Mouse (Mus musculus) CH12.LX (cell line): ENCODE results near the gene Ank2. TPM values are rescaled to one million over a fixed set of nuclear protein-coding genes. Genes with fewer than 3 reads are reported as not detected.

Experiments
- DNase-seq: peaks from one replicate; pipeline ENCODE4 v3.0.0-alpha.2; 2013; ENCODE audit errors: extremely low read depth
- H3K27ac ChIP-seq: 2 replicates; pipeline ENCODE4 v1.5.1; 2012; ENCODE audit warnings: low read depth, mild to moderate bottlenecking, control low read depth, moderate library complexity; ENCODE audit not compliant: insufficient read depth
- H3K27me3 ChIP-seq: replicated peaks from 2 replicates; pipeline ENCODE3; 2012; ENCODE audit warnings: inconsistent platforms
- H3K36me3 ChIP-seq, 2 experiments: replicated peaks in 1 of 2; 2 replicates each; pipeline versions ENCODE3 to v1.6.1; 2012; ENCODE audit warnings: inconsistent platforms in 1 of 2, low read length in 1 of 2, mild to moderate bottlenecking in 1 of 2, mixed read lengths in 1 of 2, moderate library complexity in 1 of 2; ENCODE audit not compliant: control insufficient read depth in 1 of 2, insufficient read depth in 1 of 2
- H3K4me1 ChIP-seq, 2 experiments: 2 replicates each; pipeline ENCODE4 v1.6.1; 2012; ENCODE audit warnings: inconsistent platforms in 1 of 2, moderate library complexity in 1 of 2; ENCODE audit not compliant: insufficient read depth in 2 of 2, control insufficient read depth in 1 of 2
- H3K4me2 ChIP-seq: 2 replicates; pipeline ENCODE4 v1.6.1; 2012; ENCODE audit warnings: low read depth, mild to moderate bottlenecking, control low read depth; ENCODE audit not compliant: poor library complexity, insufficient read depth, severe bottlenecking
- H3K4me3 ChIP-seq, 3 experiments: fragments of 150-350 bp in 1 of 3; sonication (generic) in 1 of 3; replicated peaks in 1 of 3; 2 replicates each; pipeline versions ENCODE3 to v1.5.1; 2011 to 2012; ENCODE audit warnings: low read depth in 2 of 3, low read length in 2 of 3, mild to moderate bottlenecking in 2 of 3, moderate library complexity in 2 of 3, control low read depth in 1 of 3, improper control_type of control experiment in 1 of 3, inconsistent platforms in 1 of 3, mixed read lengths in 1 of 3; ENCODE audit not compliant: poor library complexity in 1 of 3
- H3K79me2 ChIP-seq: replicated peaks from 2 replicates; pipeline ENCODE4 v1.6.1; 2012; ENCODE audit warnings: mild to moderate bottlenecking, moderate library complexity; ENCODE audit not compliant: control insufficient read depth, poor library complexity, insufficient read depth, severe bottlenecking; ENCODE audit errors: extremely low read depth
- H3K9ac ChIP-seq: 2 replicates; pipeline ENCODE4 v1.6.1; 2012; ENCODE audit warnings: low read depth, mild to moderate bottlenecking, control low read depth, moderate library complexity; ENCODE audit not compliant: insufficient read depth
- H3K9me3 ChIP-seq: replicated peaks from 2 replicates; pipeline ENCODE3; 2012; ENCODE audit warnings: low read length, inconsistent platforms, mixed read lengths
- BHLHE40 ChIP-seq: IDR thresholded peaks from 2 replicates; pipeline ENCODE4 v1.6.1; 2011; ENCODE audit warnings: mild to moderate bottlenecking, low read depth, low read length, improper control_type of control experiment
- CHD1 ChIP-seq: IDR thresholded peaks from 2 replicates; pipeline ENCODE4 v1.6.1; 2012; ENCODE audit warnings: low read depth, low read length, improper control_type of control experiment, inconsistent platforms
- CHD2 ChIP-seq: IDR thresholded peaks from 2 replicates; pipeline ENCODE4 v1.6.1; 2011; ENCODE audit warnings: low read length, improper control_type of control experiment
- CTCF ChIP-seq, 2 experiments: IDR thresholded peaks in 1 of 2; conservative IDR thresholded peaks in 1 of 2; 2 replicates each; pipeline ENCODE4 v1.5.1; 2011 to 2012; ENCODE audit warnings: low read depth in 2 of 2, low read length in 2 of 2, improper control_type of control experiment in 1 of 2, inconsistent platforms in 1 of 2, mild to moderate bottlenecking in 1 of 2, moderate library complexity in 1 of 2
- E2F4 ChIP-seq: IDR thresholded peaks from 2 replicates; pipeline ENCODE4 v1.6.1; 2011; ENCODE audit warnings: low read depth, low read length, improper control_type of control experiment; ENCODE audit not compliant: insufficient replicate concordance
- ELF1 ChIP-seq: IDR thresholded peaks from 2 replicates; pipeline ENCODE4 v1.6.1; 2014; ENCODE audit warnings: low read depth, mild to moderate bottlenecking, inconsistent platforms, low read length, improper control_type of control experiment
- EP300 ChIP-seq: IDR thresholded peaks from 2 replicates; pipeline ENCODE4 v1.6.1; 2011; ENCODE audit warnings: low read length, improper control_type of control experiment
- ETS1 ChIP-seq: conservative IDR thresholded peaks from 2 replicates; pipeline ENCODE4 v1.6.1; 2012; ENCODE audit warnings: low read depth, mild to moderate bottlenecking, inconsistent platforms, low read length, improper control_type of control experiment, moderate library complexity
- GABPA ChIP-seq: IDR thresholded peaks from 2 replicates; pipeline ENCODE4 v1.6.1; 2012; ENCODE audit warnings: low read depth, low read length, improper control_type of control experiment, inconsistent platforms; ENCODE audit not compliant: insufficient replicate concordance
- HCFC1 ChIP-seq: IDR thresholded peaks from 2 replicates; pipeline ENCODE4 v1.6.1; 2012; ENCODE audit warnings: low read depth, mild to moderate bottlenecking, inconsistent platforms, low read length, improper control_type of control experiment
- IRF4 ChIP-seq: IDR thresholded peaks from 2 replicates; pipeline ENCODE4 v1.6.1; 2014; ENCODE audit warnings: low read depth, mild to moderate bottlenecking, inconsistent platforms, low read length, improper control_type of control experiment
- JUN ChIP-seq: IDR thresholded peaks from 2 replicates; pipeline ENCODE4 v1.6.1; 2011; ENCODE audit warnings: low read depth, mild to moderate bottlenecking, low read length, improper control_type of control experiment, moderate library complexity; ENCODE audit not compliant: insufficient read depth
- JUND ChIP-seq: conservative IDR thresholded peaks from 2 replicates; pipeline ENCODE4 v1.6.1; 2011; ENCODE audit warnings: low read depth, low read length, improper control_type of control experiment
- KAT2A ChIP-seq: IDR thresholded peaks from 2 replicates; pipeline ENCODE4 v1.6.1; 2012; ENCODE audit warnings: low read length, improper control_type of control experiment, inconsistent platforms; ENCODE audit not compliant: insufficient replicate concordance
- MAFK ChIP-seq: IDR thresholded peaks from 2 replicates; pipeline ENCODE4 v1.6.1; 2011; ENCODE audit warnings: low read length, improper control_type of control experiment; ENCODE audit not compliant: insufficient replicate concordance
- MAX ChIP-seq: IDR thresholded peaks from 2 replicates; pipeline ENCODE4 v1.6.1; 2011; ENCODE audit warnings: low read length, improper control_type of control experiment
- MAZ ChIP-seq: IDR thresholded peaks from 2 replicates; pipeline ENCODE4 v1.6.1; 2012; ENCODE audit warnings: low read depth, mild to moderate bottlenecking, inconsistent platforms, low read length, improper control_type of control experiment, moderate library complexity
- MEF2A ChIP-seq: IDR thresholded peaks from 2 replicates; pipeline ENCODE4 v1.6.1; 2014; ENCODE audit warnings: low read depth, mild to moderate bottlenecking, inconsistent platforms, low read length, improper control_type of control experiment, borderline replicate concordance
- MXI1 ChIP-seq: IDR thresholded peaks from 2 replicates; pipeline ENCODE4 v1.6.1; 2011; ENCODE audit warnings: mild to moderate bottlenecking, low read depth, low read length, improper control_type of control experiment
- MYC ChIP-seq: IDR thresholded peaks from 2 replicates; pipeline ENCODE4 v1.6.1; 2011; ENCODE audit warnings: low read depth, mild to moderate bottlenecking, improper control_type of control experiment, low read length
- NELFE ChIP-seq: IDR thresholded peaks from 2 replicates; pipeline ENCODE4 v1.6.1; 2011; ENCODE audit warnings: low read depth, low read length, improper control_type of control experiment
- NRF1 ChIP-seq: IDR thresholded peaks from 2 replicates; pipeline ENCODE4 v1.6.1; 2014; ENCODE audit warnings: low read depth, mild to moderate bottlenecking, inconsistent platforms, low read length, improper control_type of control experiment, moderate library complexity
- PAX5 ChIP-seq: IDR thresholded peaks from 2 replicates; pipeline ENCODE4 v1.6.1; 2012; ENCODE audit warnings: low read length, inconsistent platforms, mixed read lengths
- POLR2A ChIP-seq: IDR thresholded peaks from 2 replicates; pipeline ENCODE4 v1.6.1; 2011; ENCODE audit warnings: low read depth, mild to moderate bottlenecking, improper control_type of control experiment, low read length
- POLR2AphosphoS2 ChIP-seq: IDR thresholded peaks from 2 replicates; pipeline ENCODE4 v1.6.1; 2011; ENCODE audit warnings: low read depth, low read length, improper control_type of control experiment
- RAD21 ChIP-seq: IDR thresholded peaks from 2 replicates; pipeline ENCODE4 v1.6.1; 2011; ENCODE audit warnings: low read depth, mild to moderate bottlenecking, low read length, improper control_type of control experiment, moderate library complexity
- RCOR1 ChIP-seq: conservative IDR thresholded peaks from 2 replicates; pipeline ENCODE4 v1.6.1; 2012; ENCODE audit warnings: low read depth, mild to moderate bottlenecking, inconsistent platforms, low read length, improper control_type of control experiment
- SIN3A ChIP-seq: IDR thresholded peaks from 2 replicates; pipeline ENCODE4 v1.6.1; 2012; ENCODE audit warnings: low read length, improper control_type of control experiment, inconsistent platforms
- SMC3 ChIP-seq: IDR thresholded peaks from 2 replicates; pipeline ENCODE4 v1.6.1; 2011; ENCODE audit warnings: low read depth, low read length, improper control_type of control experiment
- TBP ChIP-seq: conservative IDR thresholded peaks from 2 replicates; pipeline ENCODE4 v1.6.1; 2011; ENCODE audit warnings: low read depth, low read length, improper control_type of control experiment
- TCF12 ChIP-seq: IDR thresholded peaks from 2 replicates; pipeline ENCODE4 v1.6.1; 2014; ENCODE audit warnings: low read depth, mild to moderate bottlenecking, inconsistent platforms, low read length, improper control_type of control experiment
- UBTF ChIP-seq: IDR thresholded peaks from 2 replicates; pipeline ENCODE4 v1.6.1; 2012; ENCODE audit warnings: low read depth, mild to moderate bottlenecking, inconsistent platforms, low read length, improper control_type of control experiment, moderate library complexity
- USF1 ChIP-seq: IDR thresholded peaks from 2 replicates; pipeline ENCODE4 v1.6.1; 2014; ENCODE audit warnings: low read depth, mild to moderate bottlenecking, inconsistent platforms, low read length, improper control_type of control experiment
- USF2 ChIP-seq: conservative IDR thresholded peaks from 2 replicates; pipeline ENCODE4 v1.6.1; 2011; ENCODE audit warnings: low read depth, low read length, improper control_type of control experiment
- ZC3H11A ChIP-seq: IDR thresholded peaks from 2 replicates; pipeline ENCODE4 v1.6.1; 2012; ENCODE audit warnings: low read depth, mild to moderate bottlenecking, inconsistent platforms, low read length, improper control_type of control experiment
- ZKSCAN1 ChIP-seq: IDR thresholded peaks from 2 replicates; pipeline ENCODE4 v1.6.1; 2012; ENCODE audit warnings: low read depth, inconsistent platforms, low read length, improper control_type of control experiment, borderline replicate concordance
- ZMIZ1 ChIP-seq: IDR thresholded peaks from 2 replicates; pipeline ENCODE4 v1.6.1; 2012; ENCODE audit warnings: low read depth, mild to moderate bottlenecking, inconsistent platforms, low read length, improper control_type of control experiment
- ZNF384 ChIP-seq: IDR thresholded peaks from 2 replicates; pipeline ENCODE4 v1.6.1; 2012; ENCODE audit warnings: low read depth, low read length, improper control_type of control experiment, inconsistent platforms
- dilution Hi-C: fragments of 300-500 bp; cut with MboI; formaldehyde crosslinking; loops from 2 replicates; pipeline ENCODE4 v1.14.3; 2020; ENCODE audit warnings: low sequenced_read_pairs; ENCODE audit not compliant: extremely low pct_unique_long_range_greater_than_20kb, extremely low pct_ligation_motif_present
- in situ Hi-C: fragments of 300-500 bp; cut with MboI; formaldehyde crosslinking; loops from 3 replicates; pipeline ENCODE4 v1.14.3; 2019; ENCODE audit warnings: low sequenced_read_pairs, low pct_ligation_motif_present, low pct_unique_long_range_greater_than_20kb, mixed read lengths
- polyA plus RNA-seq: library from polyadenylated mRNA; unstranded; fragments of >175 nt; gene quantifications from 2 replicates; pipeline ENCODE4 v1.2.1, GENCODE M21; 2012; ENCODE audit warnings: low read depth; ENCODE audit not compliant: insufficient read length
- total RNA-seq, 2 experiments: library from RNA; depleted of rRNA; stranded (reverse); fragments of 300-350 nt in 1 of 2; fragments of >200 nt in 1 of 2; gene quantifications; 2 replicates each; pipeline ENCODE4 v1.2.3; 2012 to 2014

Gene Ank2
- total and polyA plus RNA-seq, 3 experiments: 3.9 to 20.9 (median 12.2) TPM

- H3K9ac ChIP-seq: peak overlapping the region; percentile 58
- H3K36me3 ChIP-seq: peaks cover 0 to 26% of the 10 kb centered on the region in 2 experiments
- H3K27ac ChIP-seq: peak overlapping the region; percentile 41; the same call in 1 of the 2 replicates
- H3K79me2 ChIP-seq: no peaks in the 10 kb centered on the region
- dilution Hi-C loops (no loop called here), in situ Hi-C loops (no loop called here)
- peak overlapping the region in 1 of 3 experiments; percentile 8 for H3K4me3 ChIP-seq
- TF ChIP-seq MAX (no peak), JUN (no peak), BHLHE40 (no peak), MEF2A (no peak), USF2 (no peak), TBP (0 out of 2 replicates have a peak, but pooled peaks have one; percentile 42), IRF4 (0 out of 2 replicates have a peak, but pooled peaks have one; percentile 24), MAFK (no peak), MXI1 (no peak), SMC3 (no peak), POLR2A (peak; percentile 60), GABPA (no peak), CHD1 (0 out of 2 replicates have a peak, but pooled peaks have one; percentile 56), NELFE (peak; percentile 46; the same call in 1 of the 2 replicates), ZC3H11A (no peak), E2F4 (no peak), CTCF (conservative IDR thresholded peaks at IDR 0.05 in 1 of 2, IDR thresholded peaks at IDR 0.05 in 1 of 2; ENCODE audit: low read depth in 2 of 2, low read length in 2 of 2) (no peak), JUND (no peak), SIN3A (no peak), UBTF (no peak), POLR2AphosphoS2 (no peak), ZMIZ1 (no peak), RAD21 (no peak), ETS1 (no peak), TCF12 (peak; percentile 43; the same call in 1 of the 2 replicates), ELF1 (peak; percentile 16; the same call in 1 of the 2 replicates), ZKSCAN1 (no peak), MAZ (no peak), ZNF384 (no peak), USF1 (no peak), CHD2 (no peak), EP300 (no peak), KAT2A (0 out of 2 replicates have a peak, but pooled peaks have one; percentile 41), MYC (no peak), HCFC1 (no peak; the same call in 1 of the 2 replicates), PAX5 (no peak), RCOR1 (no peak), NRF1 (0 out of 2 replicates have a peak, but pooled peaks have one; percentile 11)
- peak overlapping the region; percentile 41 for H3K4me2 ChIP-seq
- DNase-seq: no peak
- H3K4me1 ChIP-seq: peaks cover 0 to 17% of the 10 kb centered on the region in 2 experiments; a peak in 3 of 4 replicates
- no peaks in the 10 kb centered on the region for H3K9me3 ChIP-seq
- no peaks in the 10 kb centered on the region for H3K27me3 ChIP-seq
Measured at GRCm38 (mm10) chr3:126946591-126946990, 552.6 kb downstream of the Ank2 start.
